Mouse (Mus musculus) forebrain, embryonic 16.5 days (tissue): ENCODE results near the gene Heca. TPM values are rescaled to one million over a fixed set of nuclear protein-coding genes. Genes with fewer than 3 reads are reported as not detected.
A peak's percentile ranks its signal among the peaks of the same experiment; 100 is the strongest.

Source experiments
- ATAC-seq: fragments of 200-750 bp; cut with Nextera tagmentation; 2 replicates; pipeline ENCODE4 v1.8.0; 2017; ENCODE audit warnings: mild to moderate bottlenecking, moderate library complexity
- H3K27ac ChIP-seq: fragments of 300-500 bp; sonication (generic); 2 replicates; pipeline ENCODE4 v1.5.1; 2014; ENCODE audit warnings: low read length, control low read depth
- H3K27me3 ChIP-seq: fragments of 300-500 bp; sonication (generic); replicated peaks from 2 replicates; pipeline ENCODE4 v1.6.1; 2014; ENCODE audit warnings: low read length; ENCODE audit not compliant: control insufficient read depth, insufficient read depth
- H3K36me3 ChIP-seq: fragments of 300-500 bp; sonication (generic); 2 replicates; pipeline ENCODE4 v1.6.1; 2014; ENCODE audit not compliant: control insufficient read depth, insufficient read depth
- H3K4me1 ChIP-seq: fragments of 300-500 bp; sonication (generic); replicated peaks from 2 replicates; pipeline ENCODE4 v1.6.1; 2014; ENCODE audit warnings: low read length; ENCODE audit not compliant: control insufficient read depth, insufficient read depth
- H3K4me2 ChIP-seq: fragments of 300-500 bp; sonication (generic); 2 replicates; pipeline ENCODE4 v1.6.1; 2014; ENCODE audit warnings: mild to moderate bottlenecking, low read length, control low read depth
- H3K4me3 ChIP-seq: fragments of 300-500 bp; sonication (generic); replicated peaks from 2 replicates; pipeline ENCODE4 v1.5.1; 2014; ENCODE audit warnings: mild to moderate bottlenecking, low read length, control low read depth
- H3K9ac ChIP-seq: fragments of 300-500 bp; sonication (generic); replicated peaks from 2 replicates; pipeline ENCODE4 v1.6.1; 2014; ENCODE audit warnings: low read depth, low read length, control low read depth
- H3K9me3 ChIP-seq: fragments of 300-500 bp; sonication (generic); 2 replicates; pipeline ENCODE4 v1.6.1; 2016; ENCODE audit warnings: low read length; ENCODE audit not compliant: control insufficient read depth
- WGBS: fragments of 180-500 bp; shearing (Covaris S2); extraction: QIAGEN DNeasy Blood & Tissue Kit; methylation state at CpG from one replicate; pipeline ENCODE4 v1.1.7; 2014; 5-methylcytosine and 5-hydroxymethylcytosine counted together
- polyA plus RNA-seq: library from polyadenylated mRNA; unstranded; fragments of >200 nt; fragmentation: Nextera tagmentation; extraction: Ambion mirVana; gene quantifications from 2 replicates; pipeline ENCODE4 v1.2.1, GENCODE M21; 2015

Heca gene
- polyA plus RNA-seq, 1 experiment from 2014 or later = 7.0 TPM

DNA sequence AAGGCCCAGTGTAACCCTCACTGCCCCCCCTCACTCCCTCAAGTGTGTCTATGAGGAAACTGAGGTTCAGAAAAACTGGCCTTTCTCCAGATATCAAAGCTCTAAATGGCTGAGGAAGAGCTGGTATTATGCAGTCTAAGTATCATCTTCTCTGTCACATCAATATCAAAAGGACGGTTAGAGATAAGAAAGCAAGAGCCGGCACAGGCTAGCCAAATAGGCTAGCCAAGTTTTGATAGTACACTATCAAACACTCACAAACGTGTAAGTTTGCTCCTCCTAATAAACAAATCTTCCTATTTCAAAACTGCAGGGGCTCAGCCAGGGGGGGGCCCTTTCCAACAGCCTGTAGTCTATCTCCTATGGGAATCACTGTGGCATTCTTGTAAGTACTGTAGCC is 1.8 kb downstream of the Heca start:
- Histone ChIP-seq H3K9me3 (no peaks in the 10 kb centered on the region), H3K27ac (no peak overlapping the region), H3K9ac (no peak overlapping the region), H3K27me3 (no peaks in the 10 kb centered on the region), H3K36me3 (no peaks in the 10 kb centered on the region), H3K4me2 (peak overlapping the region; percentile 48), H3K4me1 (peaks cover 12% of the 10 kb centered on the region), H3K4me3 (peak overlapping the region; percentile 24)
- WGBS = 42% methylated on average over 3 of the region's 3 CpGs
- no peak for ATAC-seq

- no peaks in the 10 kb centered on the region for H3K36me3 ChIP-seq
- 83% methylated on average over 2 of the region's 2 CpGs for WGBS
Measured at GRCm38 (mm10) chr10:17933622-17934021, 14.2 kb downstream of the Heca start.

GRCm38 (mm10) chr10:17932131-17932530 is 15.7 kb downstream of the Heca start:
- Histone ChIP-seq H3K36me3 (no peaks in the 10 kb centered on the region), H3K4me2 (no peak overlapping the region), H3K27ac (no peak overlapping the region), H3K9me3 (no peaks in the 10 kb centered on the region), H3K4me3 (no peak overlapping the region), H3K9ac (no peak overlapping the region), H3K4me1 (peaks cover 14% of the 10 kb centered on the region), H3K27me3 (no peaks in the 10 kb centered on the region)
- whole genome bisulfite sequencing = 65% methylated on average over 3 of the region's 3 CpGs
- no peak for ATAC-seq

More at GRCm38 (mm10) chr10:17933622-17934021, 14.2 kb downstream of the Heca start:
- Histone ChIP-seq H3K4me3 (no peak overlapping the region), H3K27ac (no peak overlapping the region), H3K9me3 (no peaks in the 10 kb centered on the region), H3K27me3 (no peaks in the 10 kb centered on the region), H3K9ac (no peak overlapping the region), H3K4me1 (peaks cover 14% of the 10 kb centered on the region), H3K4me2 (no peak overlapping the region)
- no peak for ATAC-seq

GRCm38 (mm10) chr10:17931157-17931556 is 16.7 kb downstream of the Heca start:
- H3K4me3 ChIP-seq = no peak overlapping the region
- ATAC-seq = no peak; the same call in 1 of the 2 replicates
- peaks cover 14% of the 10 kb centered on the region for H3K4me1 ChIP-seq
- H3K9ac ChIP-seq = no peak overlapping the region
- no peak overlapping the region for H3K4me2 ChIP-seq
- whole genome bisulfite sequencing = 61% methylated on average over 1 of the region's 1 CpGs
- H3K27me3 ChIP-seq = no peaks in the 10 kb centered on the region
- no peaks in the 10 kb centered on the region for H3K9me3 ChIP-seq
- no peak overlapping the region; the same call in 1 of the 2 replicates for H3K27ac ChIP-seq
- H3K36me3 ChIP-seq = no peaks in the 10 kb centered on the region

DNA sequence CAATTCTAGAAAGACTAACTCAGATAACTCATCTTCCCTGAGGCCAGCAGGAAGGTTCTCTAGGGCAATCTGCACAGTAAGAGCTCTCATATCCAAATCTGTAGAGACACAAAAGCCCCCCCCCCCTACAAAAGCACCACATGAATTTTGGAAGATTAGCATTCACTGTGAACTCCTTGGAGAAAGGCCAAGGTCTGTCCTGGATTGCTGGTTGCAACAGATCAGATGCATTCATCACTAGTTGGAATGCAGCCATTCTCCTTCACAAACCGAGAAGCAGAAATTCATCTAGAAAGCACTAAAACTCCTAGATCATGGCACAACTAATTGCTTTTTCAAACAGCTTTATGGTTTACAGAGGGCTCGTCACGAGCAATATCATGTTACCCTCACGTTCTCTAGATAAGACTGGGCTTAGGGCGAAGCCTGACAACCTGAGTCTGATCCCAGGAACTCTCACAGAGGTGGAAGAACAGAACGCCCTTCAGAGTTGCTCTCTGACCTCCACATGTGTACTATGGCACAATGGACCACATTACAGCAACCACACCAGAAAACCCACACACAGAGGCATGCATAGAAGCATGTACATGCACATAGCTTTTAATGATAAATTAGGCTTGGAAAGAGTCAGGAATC is 17.3 kb downstream of the Heca start:
- no peaks in the 10 kb centered on the region for H3K36me3 ChIP-seq
- H3K9ac ChIP-seq = no peak overlapping the region
- H3K27ac ChIP-seq = peak overlapping the region; percentile 74
- H3K27me3 ChIP-seq = no peaks in the 10 kb centered on the region
- 22% methylated on average over 6 of the region's 6 CpGs for WGBS
- peak; percentile 86 for ATAC-seq
- H3K9me3 ChIP-seq = no peaks in the 10 kb centered on the region
- no peak overlapping the region for H3K4me2 ChIP-seq
- H3K4me1 ChIP-seq = peaks cover 14% of the 10 kb centered on the region
- no peak overlapping the region for H3K4me3 ChIP-seq

GRCm38 (mm10) chr10:17925200-17925599 is 22.7 kb downstream of the Heca start:
- Histone ChIP-seq H3K9ac (no peak overlapping the region), H3K27me3 (no peaks in the 10 kb centered on the region), H3K27ac (no peak overlapping the region), H3K9me3 (no peaks in the 10 kb centered on the region), H3K4me2 (no peak overlapping the region), H3K36me3 (no peaks in the 10 kb centered on the region), H3K4me1 (peaks cover 3% of the 10 kb centered on the region), H3K4me3 (no peak overlapping the region)
- ATAC-seq = no peak
- 93% methylated on average over 3 of the region's 3 CpGs for WGBS

DNA sequence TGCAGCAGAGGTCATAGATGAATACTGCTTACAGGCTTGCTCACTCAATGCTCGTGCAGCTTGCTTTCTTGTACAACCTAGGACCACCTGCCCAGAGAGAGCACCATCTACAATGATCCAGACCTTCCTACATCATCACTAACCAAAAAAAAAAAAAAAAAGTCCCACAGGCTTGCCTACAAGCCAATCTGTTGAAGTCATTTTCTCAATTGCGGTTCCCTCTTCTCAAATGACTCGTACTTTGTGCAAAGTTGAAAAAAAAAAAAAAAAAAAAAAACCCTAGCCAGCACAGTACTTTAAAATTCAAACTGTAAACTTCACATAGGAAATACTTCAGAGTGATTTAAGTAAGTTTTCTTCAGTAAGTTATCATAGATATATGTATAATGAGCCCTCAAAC is 23.7 kb downstream of the Heca start:
- Histone ChIP-seq H3K27ac (no peak overlapping the region), H3K4me2 (no peak overlapping the region), H3K27me3 (no peaks in the 10 kb centered on the region), H3K4me3 (no peak overlapping the region), H3K4me1 (no peaks in the 10 kb centered on the region), H3K9ac (no peak overlapping the region), H3K9me3 (no peaks in the 10 kb centered on the region), H3K36me3 (no peaks in the 10 kb centered on the region)
- ATAC-seq = no peak
- WGBS = 81% methylated on average over 3 of the region's 3 CpGs

- no peaks in the 10 kb centered on the region for H3K36me3 ChIP-seq
- H3K4me3 ChIP-seq = no peak overlapping the region
- H3K9me3 ChIP-seq = no peaks in the 10 kb centered on the region
- no peak overlapping the region for H3K4me2 ChIP-seq
- 83% methylated on average over 4 of the region's 4 CpGs for WGBS
- H3K27ac ChIP-seq = no peak overlapping the region
- H3K9ac ChIP-seq = no peak overlapping the region
- H3K4me1 ChIP-seq = no peaks in the 10 kb centered on the region
- no peak for ATAC-seq
- no peaks in the 10 kb centered on the region for H3K27me3 ChIP-seq
Measured at GRCm38 (mm10) chr10:17921381-17921780, 26.5 kb downstream of the Heca start.

- Histone ChIP-seq H3K27me3 (no peaks in the 10 kb centered on the region), H3K4me3 (no peak overlapping the region), H3K9ac (no peak overlapping the region), H3K4me2 (no peak overlapping the region), H3K4me1 (no peaks in the 10 kb centered on the region), H3K36me3 (peaks cover 5% of the 10 kb centered on the region; the same call in 1 of the 2 replicates), H3K9me3 (no peaks in the 10 kb centered on the region), H3K27ac (no peak overlapping the region)
- 89% methylated on average over 5 of the region's 5 CpGs for WGBS
- no peak for ATAC-seq
Measured at GRCm38 (mm10) chr10:17919971-17920370, 27.9 kb downstream of the Heca start.

DNA sequence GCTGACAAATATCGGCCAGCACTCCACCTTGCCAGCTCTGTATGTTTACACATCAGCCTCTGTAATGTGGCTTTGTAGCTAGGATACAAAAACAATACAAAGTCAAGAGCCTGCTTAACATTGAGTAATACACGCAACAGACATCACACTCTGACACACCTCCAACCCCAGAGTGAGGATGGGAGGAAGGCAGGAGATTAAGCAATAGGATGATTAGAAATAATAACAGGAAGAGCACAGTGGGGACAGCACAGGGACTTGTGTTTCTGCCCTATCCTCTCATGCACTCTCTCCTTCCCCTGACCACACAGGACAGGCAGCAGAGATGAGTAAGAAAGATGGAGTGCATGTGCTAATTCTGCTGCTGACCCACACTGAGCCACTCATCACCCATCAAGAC is 28.8 kb downstream of the Heca start:
- no peak for ATAC-seq
- no peaks in the 10 kb centered on the region for H3K27me3 ChIP-seq
- H3K27ac ChIP-seq = no peak overlapping the region
- H3K9me3 ChIP-seq = no peaks in the 10 kb centered on the region
- no peaks in the 10 kb centered on the region for H3K4me1 ChIP-seq
- H3K36me3 ChIP-seq = peaks cover 5% of the 10 kb centered on the region; the same call in 1 of the 2 replicates
- no peak overlapping the region for H3K4me3 ChIP-seq
- WGBS = 84% methylated on average over 2 of the region's 2 CpGs
- H3K4me2 ChIP-seq = no peak overlapping the region
- H3K9ac ChIP-seq = no peak overlapping the region
